Mouse (Mus musculus) kidney, embryonic 14.5 days (tissue): Measurements from ENCODE around the gene Ralb. TPM values are rescaled to one million over a fixed set of nuclear protein-coding genes. Genes with fewer than 3 reads are reported as not detected.

Experiments used
- ATAC-seq: fragments of 200-750 bp; cut with Nextera tagmentation; 2 replicates; pipeline ENCODE4 v1.8.0; 2017; ENCODE audit warnings: moderate number of reproducible peaks, mild to moderate bottlenecking, moderate TSS enrichment, moderate library complexity; ENCODE audit not compliant: low FRiP score, low TSS enrichment
- H3K27ac ChIP-seq: fragments of 300-500 bp; sonication (generic); 2 replicates; pipeline ENCODE4 v1.5.1; 2014; ENCODE audit warnings: low read depth, mild to moderate bottlenecking, low read length, moderate library complexity, mixed read lengths
- H3K27me3 ChIP-seq: fragments of 300-500 bp; sonication (generic); 2 replicates; pipeline ENCODE4 v1.6.1; 2014; ENCODE audit warnings: mild to moderate bottlenecking, low read length; ENCODE audit not compliant: control insufficient read depth, insufficient read depth
- H3K36me3 ChIP-seq: fragments of 300-500 bp; sonication (generic); 2 replicates; pipeline ENCODE4 v1.6.1; 2014; ENCODE audit warnings: low read length, mixed read lengths; ENCODE audit not compliant: control insufficient read depth, insufficient read depth
- H3K4me1 ChIP-seq: fragments of 300-500 bp; sonication (generic); 2 replicates; pipeline ENCODE4 v1.6.1; 2014; ENCODE audit warnings: low read length, mixed read lengths; ENCODE audit not compliant: control insufficient read depth, insufficient read depth
- H3K4me2 ChIP-seq: fragments of 300-500 bp; sonication (generic); replicated peaks from 2 replicates; pipeline ENCODE4 v1.6.1; 2014; ENCODE audit warnings: low read depth, mild to moderate bottlenecking, low read length
- H3K4me3 ChIP-seq: fragments of 300-500 bp; sonication (generic); 2 replicates; pipeline ENCODE4 v1.5.1; 2014; ENCODE audit warnings: mild to moderate bottlenecking, low read length
- H3K9ac ChIP-seq: fragments of 300-500 bp; sonication (generic); 2 replicates; pipeline ENCODE4 v1.6.1; 2014; ENCODE audit warnings: low read depth, mild to moderate bottlenecking, low read length, moderate library complexity
- H3K9me3 ChIP-seq: fragments of 300-500 bp; sonication (generic); 2 replicates; pipeline ENCODE4 v1.6.1; 2016; ENCODE audit warnings: low read length; ENCODE audit not compliant: control insufficient read depth
- WGBS: fragments of 180-500 bp; shearing (Covaris S2); extraction: QIAGEN DNeasy Blood & Tissue Kit; methylation state at CpG from one replicate; pipeline ENCODE4 v1.1.7; 2014; 5-methylcytosine and 5-hydroxymethylcytosine counted together
- polyA plus RNA-seq: library from polyadenylated mRNA; unstranded; fragments of >200 nt; fragmentation: Nextera tagmentation; extraction: Ambion mirVana; gene quantifications from 2 replicates; pipeline ENCODE4 v1.2.1, GENCODE M21; 2014

The Ralb gene
- polyA plus RNA-seq, 1 experiment from 2014 or later: 123 TPM

DNA sequence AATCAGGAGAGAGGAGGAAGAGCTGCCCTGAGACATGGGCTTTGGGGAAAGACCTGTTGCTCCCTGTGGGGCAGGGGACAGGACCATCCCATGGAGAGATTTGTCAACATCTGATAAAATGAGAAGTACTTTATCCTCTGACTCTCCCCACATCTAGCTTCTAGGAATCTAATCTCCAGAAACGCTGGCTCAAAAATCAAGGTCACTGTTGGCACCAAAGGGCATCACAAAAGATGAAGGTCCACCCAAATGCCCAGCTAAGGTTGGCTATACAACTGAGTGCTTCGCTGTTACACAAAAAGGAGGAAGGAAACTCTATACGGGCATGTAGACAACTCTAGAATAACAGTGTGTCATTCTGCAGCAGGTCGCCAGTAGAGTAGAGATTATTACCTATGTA, 25.0 kb downstream of the Ralb start:
- H3K36me3 ChIP-seq: peaks cover 29% of the 10 kb centered on the region
- H3K4me3 ChIP-seq: no peak overlapping the region
- no peaks in the 10 kb centered on the region for H3K27me3 ChIP-seq
- H3K9me3 ChIP-seq: no peaks in the 10 kb centered on the region
- no peak overlapping the region for H3K9ac ChIP-seq
- no peak overlapping the region for H3K4me2 ChIP-seq
- no peak for ATAC-seq
- WGBS: 80% methylated on average over 4 of the region's 4 CpGs
- H3K4me1 ChIP-seq: peaks cover 4% of the 10 kb centered on the region; the same call in 1 of the 2 replicates
- no peak overlapping the region for H3K27ac ChIP-seq

DNA sequence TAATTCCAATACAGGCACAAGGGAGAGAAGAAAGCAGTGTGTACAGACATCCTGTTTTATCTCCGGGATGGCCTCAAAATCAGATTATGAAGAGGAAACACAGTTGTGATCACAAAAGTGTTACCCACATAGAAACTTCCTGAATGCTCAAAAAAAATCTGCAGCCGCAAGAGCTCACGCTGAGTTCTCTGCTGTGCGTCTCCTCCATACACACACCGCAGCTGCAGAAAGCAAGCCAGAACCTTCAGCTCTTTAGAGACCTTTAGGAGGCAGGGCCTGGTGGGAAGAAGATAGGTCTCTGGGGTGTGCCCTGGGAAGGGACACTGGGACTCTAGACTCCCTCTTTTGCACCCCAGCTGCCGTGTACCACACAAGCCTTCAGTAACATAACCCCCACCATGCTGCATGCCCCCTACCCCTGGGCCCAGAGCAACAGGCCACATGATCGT, 27.7 kb downstream of the Ralb start:
- no peaks in the 10 kb centered on the region for H3K27me3 ChIP-seq
- H3K36me3 ChIP-seq: peaks cover 43% of the 10 kb centered on the region
- no peak overlapping the region for H3K9ac ChIP-seq
- H3K9me3 ChIP-seq: no peaks in the 10 kb centered on the region
- H3K4me3 ChIP-seq: no peak overlapping the region
- H3K4me2 ChIP-seq: no peak overlapping the region
- 79% methylated on average over 7 of the region's 7 CpGs for WGBS
- H3K27ac ChIP-seq: no peak overlapping the region
- H3K4me1 ChIP-seq: no peaks in the 10 kb centered on the region
- no peak for ATAC-seq

DNA sequence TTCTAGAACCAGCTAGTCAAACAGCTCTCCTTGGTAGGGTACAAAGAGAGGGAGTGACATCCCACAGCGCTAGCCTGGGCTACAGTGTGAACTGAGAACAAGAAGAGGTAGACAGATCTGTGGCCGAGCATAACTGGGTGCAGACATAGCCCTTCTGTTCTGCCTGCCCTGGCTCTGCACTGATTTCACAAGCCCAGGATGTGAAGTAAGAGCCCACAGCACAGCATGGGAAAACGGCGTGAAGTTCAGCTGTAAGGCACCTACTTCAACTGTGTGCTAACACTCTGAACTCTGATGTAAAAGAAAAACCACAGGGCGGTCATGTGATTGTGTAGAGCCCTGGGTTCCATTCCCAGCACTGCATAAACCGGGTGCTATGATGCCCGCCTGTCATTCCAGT, 29.9 kb downstream of the Ralb start:
- Histone ChIP-seq H3K9me3 (no peaks in the 10 kb centered on the region), H3K36me3 (peaks cover 60% of the 10 kb centered on the region), H3K9ac (no peak overlapping the region), H3K27ac (no peak overlapping the region), H3K4me2 (no peak overlapping the region), H3K4me1 (no peaks in the 10 kb centered on the region), H3K27me3 (no peaks in the 10 kb centered on the region), H3K4me3 (no peak overlapping the region)
- ATAC-seq: no peak
- WGBS: 91% methylated on average over 7 of the region's 7 CpGs

DNA sequence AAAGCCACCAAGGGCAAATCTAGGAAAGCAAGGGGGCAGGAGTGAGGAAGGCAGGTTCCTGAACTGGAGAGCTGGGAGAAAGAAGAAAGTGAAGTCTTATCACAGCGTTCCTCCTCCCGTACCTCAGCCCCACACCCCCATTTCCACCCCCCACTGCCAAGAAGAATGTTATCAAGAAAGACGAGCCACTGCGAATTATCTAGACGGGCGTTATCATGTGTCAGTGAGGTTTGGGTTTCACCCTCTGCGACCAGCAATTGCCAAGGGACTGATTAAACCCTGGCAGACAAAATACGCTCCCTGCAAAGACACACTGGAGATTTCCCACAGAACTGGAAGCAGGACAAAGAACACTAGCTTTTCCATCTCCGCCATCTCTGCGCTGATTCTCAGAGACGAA, 31.9 kb downstream of the Ralb start:
- Histone ChIP-seq H3K4me3 (no peak overlapping the region), H3K27me3 (no peaks in the 10 kb centered on the region), H3K4me2 (no peak overlapping the region), H3K27ac (no peak overlapping the region), H3K9ac (no peak overlapping the region), H3K36me3 (peaks cover 67% of the 10 kb centered on the region), H3K4me1 (no peaks in the 10 kb centered on the region), H3K9me3 (no peaks in the 10 kb centered on the region)
- no peak for ATAC-seq
- 54% methylated on average over 11 of the region's 11 CpGs for WGBS

DNA sequence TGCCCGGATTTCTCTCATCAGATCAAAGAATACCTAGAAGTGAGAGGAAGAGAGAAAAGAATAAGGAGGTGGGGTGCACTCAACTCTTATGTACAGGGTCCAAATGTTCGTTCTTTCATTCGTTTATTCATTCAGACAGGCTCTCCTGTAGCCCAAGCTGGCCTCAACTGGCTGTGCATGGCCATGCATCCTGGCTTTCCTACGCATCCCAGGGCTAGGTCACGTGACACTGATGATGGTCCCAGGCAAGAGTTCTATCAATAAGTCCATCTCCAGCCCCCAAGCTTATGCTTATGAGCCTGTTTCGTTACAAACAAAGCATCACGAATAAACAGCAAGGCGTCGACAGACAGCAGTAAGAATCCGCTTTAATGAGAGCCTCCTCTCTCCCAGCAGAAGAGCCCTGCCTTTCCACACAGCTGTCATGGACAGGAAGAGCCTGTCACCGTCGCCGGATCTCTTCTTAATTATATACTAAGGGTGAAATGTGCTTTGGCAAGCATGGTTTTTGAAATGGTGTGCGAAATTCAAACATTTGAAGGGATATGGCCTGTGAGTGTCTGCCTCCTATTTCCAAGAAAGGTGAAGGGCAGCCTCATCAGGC, 32.7 kb downstream of the Ralb start:
- Histone ChIP-seq H3K27me3 (no peaks in the 10 kb centered on the region), H3K9me3 (no peaks in the 10 kb centered on the region), H3K4me3 (no peak overlapping the region), H3K36me3 (peaks cover 60% of the 10 kb centered on the region), H3K9ac (no peak overlapping the region), H3K4me2 (no peak overlapping the region), H3K4me1 (no peaks in the 10 kb centered on the region), H3K27ac (no peak overlapping the region)
- WGBS: 63% methylated on average over 14 of the region's 14 CpGs
- no peak for ATAC-seq

DNA sequence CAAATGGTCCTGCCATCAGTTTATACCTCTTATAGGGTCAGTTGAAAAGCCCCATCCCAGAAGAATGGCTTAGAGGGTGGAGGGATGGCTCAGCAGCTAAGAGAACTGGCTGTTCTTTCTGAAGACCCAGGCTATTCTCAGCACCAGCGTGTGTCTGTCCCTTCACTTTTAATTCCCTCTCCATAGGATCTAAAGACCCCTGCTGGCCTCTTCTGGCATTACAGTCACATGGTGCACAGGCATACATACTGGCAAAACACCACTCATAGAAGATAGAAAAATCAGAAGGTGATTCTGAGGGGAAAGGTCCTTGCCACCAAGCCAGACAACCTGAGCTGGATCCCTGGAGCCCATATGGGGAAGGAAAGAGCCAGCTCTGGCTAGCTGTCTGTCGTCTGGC, 41.2 kb downstream of the Ralb start:
- Histone ChIP-seq H3K27ac (no peak overlapping the region), H3K4me3 (no peak overlapping the region), H3K9me3 (no peaks in the 10 kb centered on the region), H3K4me2 (no peak overlapping the region), H3K9ac (no peak overlapping the region), H3K36me3 (no peaks in the 10 kb centered on the region), H3K4me1 (no peaks in the 10 kb centered on the region), H3K27me3 (no peaks in the 10 kb centered on the region)
- ATAC-seq: no peak
- WGBS: 43% methylated on average over 2 of the region's 2 CpGs

DNA sequence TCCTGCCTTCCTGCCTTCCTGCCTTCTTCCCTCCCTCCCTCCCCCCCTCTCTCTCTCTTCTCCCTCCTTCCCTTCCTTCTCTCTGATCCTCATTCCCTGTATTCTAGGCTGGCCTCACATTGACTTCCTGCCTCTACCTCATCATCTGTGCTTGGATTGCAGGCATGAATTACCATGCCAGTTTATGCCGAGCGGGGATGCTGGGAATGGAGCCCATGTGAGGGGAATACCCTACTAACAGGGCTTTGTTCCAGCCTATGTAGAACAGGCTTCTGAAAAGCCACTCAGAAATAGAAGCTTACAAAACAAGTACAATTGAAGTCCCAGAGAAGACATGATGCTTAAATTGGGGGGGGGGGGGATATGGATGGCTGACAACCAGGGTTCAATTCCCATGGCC, 44.5 kb downstream of the Ralb start:
- no peaks in the 10 kb centered on the region for H3K9me3 ChIP-seq

DNA sequence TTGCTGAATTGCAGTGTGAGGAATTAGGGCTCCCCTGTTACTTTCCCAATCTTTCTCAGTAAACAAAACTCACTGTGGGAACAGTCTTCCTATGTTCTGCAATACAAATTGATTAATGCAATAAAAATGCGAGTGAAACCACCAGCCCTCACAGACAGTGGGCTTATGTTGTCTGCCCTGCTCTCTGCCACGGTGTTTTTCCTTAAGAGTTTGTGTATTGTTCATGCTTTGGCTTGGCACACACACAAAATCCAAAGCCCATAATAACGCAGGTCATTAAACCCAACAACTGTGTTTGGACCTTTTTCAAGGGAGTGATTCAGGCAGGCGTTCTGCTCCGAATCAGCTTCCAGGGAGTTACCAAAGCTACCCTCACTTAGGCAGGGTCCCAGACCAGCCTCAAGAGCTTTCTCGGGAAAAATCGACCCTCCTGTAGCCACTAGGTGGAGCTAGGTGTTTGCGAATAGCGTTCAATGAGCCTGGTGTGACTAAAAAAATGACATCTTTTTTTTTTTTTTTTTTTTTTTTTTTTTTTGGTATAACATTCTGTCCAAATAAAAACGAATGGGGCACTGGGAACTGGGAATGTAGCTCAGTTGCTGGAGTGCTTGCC, 46.5 kb downstream of the Ralb start:
- Histone ChIP-seq H3K9ac (no peak overlapping the region), H3K4me3 (no peak overlapping the region), H3K36me3 (no peaks in the 10 kb centered on the region), H3K9me3 (no peaks in the 10 kb centered on the region), H3K4me1 (peaks cover 7% of the 10 kb centered on the region; the same call in 1 of the 2 replicates), H3K27me3 (no peaks in the 10 kb centered on the region), H3K4me2 (no peak overlapping the region), H3K27ac (no peak overlapping the region)
- WGBS: 13% methylated on average over 10 of the region's 10 CpGs
- peak; percentile 43; the same call in 1 of the 2 replicates for ATAC-seq

More for the DNA sequence above, 44.5 kb downstream of the Ralb start:
- Histone ChIP-seq H3K9ac (no peak overlapping the region), H3K4me2 (no peak overlapping the region), H3K4me3 (no peak overlapping the region), H3K4me1 (peaks cover 7% of the 10 kb centered on the region; the same call in 1 of the 2 replicates), H3K27ac (no peak overlapping the region), H3K36me3 (no peaks in the 10 kb centered on the region), H3K27me3 (no peaks in the 10 kb centered on the region)
- ATAC-seq: no peak
- WGBS: 80% methylated on average over 2 of the region's 2 CpGs

DNA sequence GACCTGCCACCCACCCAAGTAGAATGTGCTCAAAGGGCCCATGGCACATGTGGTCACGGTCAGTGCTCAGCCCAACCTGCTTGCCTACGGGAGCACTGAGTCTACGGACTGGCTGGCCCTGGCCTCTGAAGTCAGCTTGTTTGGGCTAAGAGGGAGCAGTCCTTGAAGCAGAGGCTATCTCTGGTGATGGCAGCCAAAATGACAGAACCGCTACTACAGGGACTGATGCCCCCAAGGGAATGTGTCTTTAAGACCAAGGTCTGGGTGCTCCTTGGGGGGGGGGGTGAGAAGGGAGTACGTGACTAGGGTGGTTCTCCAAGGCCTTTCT, 47.1 kb downstream of the Ralb start:
- Histone ChIP-seq H3K4me2 (peak overlapping the region; percentile 36; the same call in 1 of the 2 replicates), H3K9me3 (no peaks in the 10 kb centered on the region), H3K4me1 (peaks cover 7% of the 10 kb centered on the region; the same call in 1 of the 2 replicates), H3K27ac (no peak overlapping the region), H3K9ac (no peak overlapping the region), H3K36me3 (no peaks in the 10 kb centered on the region), H3K4me3 (0 out of 2 replicates have a peak overlapping the region, but pooled peaks have one; percentile 6), H3K27me3 (no peaks in the 10 kb centered on the region)
- 0 out of 2 replicates have a peak, but pooled peaks have one; percentile 6 for ATAC-seq
- WGBS: 9% methylated on average over 5 of the region's 5 CpGs
